Mouse (Mus musculus): ENCODE data around the gene Acbd6.

Gene Acbd6

DNA sequence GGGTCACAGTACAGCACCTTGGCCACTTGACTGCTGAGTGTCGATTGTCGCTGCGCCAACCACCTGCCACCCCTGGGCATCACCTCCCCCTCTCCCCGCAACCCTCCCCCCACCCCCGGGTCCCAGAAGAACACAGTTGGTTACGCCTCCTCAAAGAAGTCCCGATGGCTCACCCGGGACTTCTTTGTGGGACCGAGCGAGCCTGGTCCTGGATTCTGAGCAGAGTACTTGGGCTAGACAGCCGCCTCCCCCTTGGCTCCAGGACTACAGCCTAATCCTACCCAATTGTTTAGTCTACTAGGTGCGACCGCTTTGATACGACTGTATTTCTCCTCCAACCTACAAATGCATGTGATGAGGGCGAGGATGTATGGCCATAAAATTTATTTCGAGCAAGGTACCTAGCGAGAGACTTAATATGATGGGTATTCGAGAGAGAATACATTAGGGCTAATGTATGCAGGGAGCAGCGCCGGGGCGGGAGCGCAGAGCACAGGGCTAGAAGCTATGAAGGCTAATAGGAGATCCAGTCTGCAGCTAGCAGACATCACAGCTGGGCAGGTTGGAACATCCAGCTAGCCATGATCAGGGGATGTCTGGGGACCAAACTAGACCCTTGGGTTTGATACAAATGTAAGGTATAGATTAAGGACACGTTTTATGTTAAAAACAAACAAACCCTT, 171.3 kb downstream of the Acbd6 start:
- no peak for DNase-seq

DNA sequence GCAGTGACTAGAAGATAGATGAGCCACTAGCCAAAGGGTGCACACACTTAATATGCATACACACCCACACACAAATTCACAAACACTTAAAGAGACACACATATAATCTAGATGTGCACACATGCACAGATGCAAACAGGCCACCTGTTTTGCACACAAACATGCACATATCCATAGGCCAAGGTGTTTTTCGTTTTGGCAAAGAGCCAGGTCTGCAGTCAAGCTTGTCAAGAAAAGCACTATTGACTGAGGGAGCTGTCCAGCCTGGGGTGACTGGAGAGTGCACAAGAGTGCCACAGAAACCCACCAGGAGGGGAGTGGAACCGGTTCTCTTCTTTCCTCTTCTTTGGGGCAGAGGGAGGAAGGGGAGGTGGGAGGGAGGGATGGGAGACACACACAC, 173.2 kb downstream of the Acbd6 start:
- no peak for DNase-seq

DNA sequence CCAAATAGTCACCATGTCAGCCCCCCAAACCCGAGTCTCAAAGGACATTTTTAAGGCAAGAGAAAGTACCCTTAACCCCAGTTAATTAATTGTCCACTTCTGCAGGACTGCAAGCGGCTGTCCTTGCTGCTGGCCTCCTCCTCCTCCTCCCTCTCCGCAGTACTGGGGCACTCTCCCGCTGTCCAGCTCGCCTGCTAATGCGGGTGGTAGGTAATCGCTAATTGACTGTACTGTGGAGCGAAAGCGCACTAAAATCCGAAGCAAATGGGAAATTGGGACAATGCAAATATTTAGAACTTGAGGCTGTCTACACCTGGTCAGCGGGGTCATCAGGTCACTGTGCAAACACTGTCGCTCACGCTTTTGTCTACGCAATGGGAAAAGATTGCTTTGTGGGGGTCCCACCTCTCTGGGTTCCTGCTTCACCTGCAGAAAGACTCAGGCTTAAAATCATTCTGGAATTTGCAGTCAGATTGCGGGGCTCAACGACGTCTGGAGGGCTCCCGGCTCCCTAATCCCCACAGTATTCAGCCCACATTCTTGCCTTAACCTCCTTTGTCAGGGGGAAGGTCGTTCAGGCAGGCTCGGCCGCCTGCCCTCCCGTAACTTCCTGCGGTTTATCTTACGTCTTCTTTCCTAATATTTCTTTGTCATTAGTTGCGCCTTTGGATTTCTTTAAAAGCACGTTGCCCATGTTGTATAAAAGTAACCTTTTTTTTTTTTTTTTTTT, 178.3 kb downstream of the Acbd6 start:
- no peak for DNase-seq

DNA sequence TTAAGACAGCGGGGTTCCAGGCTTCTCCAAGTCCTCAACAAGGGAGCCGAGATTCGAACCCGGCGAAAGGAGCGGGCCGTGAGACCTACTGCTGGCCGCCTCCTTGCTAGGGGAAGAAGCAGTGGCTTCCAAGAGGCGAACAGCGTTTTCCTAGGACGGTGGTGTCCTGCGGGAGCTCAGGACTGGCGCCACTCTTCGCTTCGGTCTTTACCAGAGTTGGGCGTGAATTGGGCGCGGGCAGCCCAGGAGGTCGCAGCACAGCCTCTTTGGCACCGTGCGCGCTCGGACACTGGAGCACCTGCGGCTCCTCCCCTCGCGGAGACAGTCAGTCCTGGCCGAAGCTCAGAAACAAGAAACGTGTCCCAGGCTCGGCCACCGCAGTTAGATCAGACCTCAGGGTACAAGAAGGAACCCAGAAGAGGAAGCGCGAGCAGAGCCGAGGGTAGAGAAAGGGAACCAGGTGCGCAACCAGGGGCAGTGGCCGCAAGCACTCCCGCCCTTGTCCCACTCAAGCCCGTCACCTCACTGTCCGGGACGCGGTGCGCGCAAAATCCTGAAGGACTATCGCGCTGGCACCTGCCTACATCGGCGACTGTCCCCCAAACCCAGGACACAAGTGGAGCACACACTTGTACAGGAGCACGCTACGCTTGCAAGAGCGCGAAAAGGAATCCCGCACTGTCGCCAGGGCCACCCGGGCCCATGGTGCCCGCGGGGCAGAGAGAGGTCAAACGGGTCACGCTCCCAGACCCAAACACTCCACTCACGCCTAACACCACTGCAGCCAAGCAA, 179.3 kb downstream of the Acbd6 start:
- no peak for DNase-seq

DNA sequence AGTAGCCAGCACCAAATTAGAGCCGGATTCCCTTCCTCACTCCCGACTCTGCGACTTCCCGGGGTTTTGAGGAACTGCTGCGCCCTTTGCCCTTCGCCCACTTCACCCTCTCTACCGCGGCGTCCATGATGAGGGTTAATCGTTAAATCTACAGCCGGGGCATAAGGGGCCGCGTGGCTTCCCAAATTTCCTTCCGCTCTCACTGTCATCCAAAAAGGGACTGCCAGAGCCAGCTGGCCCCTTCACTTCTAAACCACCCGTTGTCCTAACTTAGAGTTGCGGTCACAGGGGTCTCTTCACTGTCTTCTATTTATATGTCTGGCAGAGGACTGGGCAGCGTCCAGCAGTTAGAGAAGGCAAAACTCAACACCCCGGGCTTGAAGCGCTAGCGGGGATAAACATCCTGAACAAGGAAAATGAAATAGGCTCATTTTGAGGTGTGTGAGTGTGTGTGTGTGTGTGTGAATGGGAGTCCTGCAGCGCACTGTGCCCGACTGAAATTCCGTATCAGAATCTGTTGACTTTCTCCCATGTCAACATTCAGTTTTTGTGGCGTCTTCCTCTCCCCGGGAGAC, 180.0 kb downstream of the Acbd6 start:
- DNase-seq: no peak
